Mouse (Mus musculus) lung, adult 2 months (tissue): ENCODE data around the gene Lctl.
"Not testable (repeated sequence)": the region's sequence is repeated elsewhere in the genome, so short reads cannot be mapped to it uniquely, and the experiment has no call there.

Source experiments
- CTCF ChIP-seq: fragments of 200-500 bp; IDR thresholded peaks from 2 replicates; pipeline ENCODE4 v1.5.1; 2011; ENCODE audit warnings: mild to moderate bottlenecking, low read length, control low read depth; ENCODE audit not compliant: insufficient read depth
- POLR2A ChIP-seq: fragments of 200-500 bp; IDR thresholded peaks from 2 replicates; pipeline ENCODE4 v1.6.1; 2011; ENCODE audit warnings: low read depth, mild to moderate bottlenecking, control low read depth, low read length, borderline replicate concordance; ENCODE audit errors: extremely low read depth

DNA sequence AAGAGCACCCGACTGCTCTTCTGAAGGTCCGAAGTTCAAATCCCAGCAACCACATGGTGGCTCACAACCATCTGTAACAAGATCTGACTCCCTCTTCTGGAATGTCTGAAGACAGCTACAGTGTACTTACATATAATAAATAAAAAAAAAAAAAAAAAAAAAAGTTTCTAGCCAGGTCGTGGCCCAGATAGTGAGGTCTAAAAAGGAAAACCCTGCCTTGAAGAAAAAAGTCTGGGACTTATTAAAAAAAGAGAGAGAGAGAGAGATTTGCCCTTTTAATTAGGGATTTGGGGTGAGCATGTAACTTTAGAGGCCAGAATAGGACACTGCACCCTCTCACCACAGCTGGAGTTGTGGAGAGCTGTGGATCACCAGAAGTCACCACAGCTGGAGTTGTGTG, 53.0 kb downstream of the Lctl start:
- not testable (repeated sequence) for TF ChIP-seq CTCF, POLR2A
